Mouse (Mus musculus) ES-Bruce4 (cell line): Measurements from ENCODE around the gene Smap1. TPM values are rescaled to one million over a fixed set of nuclear protein-coding genes. Genes with fewer than 3 reads are reported as not detected.

Source experiments
- H3K27ac ChIP-seq: 2 replicates; pipeline ENCODE4 v1.5.1; 2012; ENCODE audit warnings: low read length, inconsistent platforms; ENCODE audit not compliant: insufficient read depth
- H3K27me3 ChIP-seq: 2 replicates; pipeline ENCODE4 v1.6.1; 2012; ENCODE audit warnings: mild to moderate bottlenecking, low read length, inconsistent platforms; ENCODE audit not compliant: control insufficient read depth, poor library complexity, insufficient read depth, severe bottlenecking
- H3K36me3 ChIP-seq: 2 replicates; pipeline ENCODE4 v1.6.1; 2012; ENCODE audit warnings: inconsistent platforms, mild to moderate bottlenecking, low read length, moderate library complexity; ENCODE audit not compliant: control insufficient read depth, poor library complexity, insufficient read depth, severe bottlenecking
- H3K4me1 ChIP-seq: one replicate; pipeline ENCODE4 v1.8.1; 2011; ENCODE audit warnings: low read length; ENCODE audit not compliant: control insufficient read depth, insufficient read depth
- H3K4me3 ChIP-seq: 2 replicates; pipeline ENCODE4 v1.5.1; 2011; ENCODE audit warnings: low read depth, mild to moderate bottlenecking, low read length
- H3K9ac ChIP-seq: 2 replicates; pipeline ENCODE4 v1.6.1; 2012; ENCODE audit warnings: low read depth, mild to moderate bottlenecking, inconsistent platforms; ENCODE audit not compliant: poor library complexity, severe bottlenecking
- H3K9me3 ChIP-seq: replicated peaks from 2 replicates; pipeline ENCODE4 v1.6.1; 2012; ENCODE audit warnings: mild to moderate bottlenecking, low read length, inconsistent platforms; ENCODE audit not compliant: control insufficient read depth, poor library complexity, insufficient read depth, severe bottlenecking
- CTCF ChIP-seq: IDR thresholded peaks from one replicate; pipeline ENCODE4 v1.8.1; 2011; ENCODE audit warnings: low read depth, low read length
- EP300 ChIP-seq: IDR thresholded peaks from 2 replicates; pipeline ENCODE4 v1.6.1; 2011; ENCODE audit warnings: low read depth, low read length; ENCODE audit not compliant: insufficient read depth
- POLR2A ChIP-seq: IDR thresholded peaks from one replicate; pipeline ENCODE4 v1.8.1; 2011; ENCODE audit warnings: low read length; ENCODE audit not compliant: insufficient read depth
- polyA plus RNA-seq: library from polyadenylated mRNA; stranded (reverse); fragments of >200 nt; gene quantifications from 2 replicates; pipeline ENCODE4 v1.2.4, GENCODE M21; 2011; ENCODE audit warnings: low read depth; ENCODE audit not compliant: missing spikeins, insufficient read depth, insufficient read length

Smap1 gene
- polyA plus RNA-seq, 1 experiment, result 81.4 TPM

GRCm38 (mm10) chr1:23958668-23959414, 36.7 kb upstream of the Smap1 start:
- no peaks in the 10 kb centered on the region for H3K4me1 ChIP-seq
- H3K27ac ChIP-seq, result no peak overlapping the region
- H3K9ac ChIP-seq, result 0 out of 2 replicates have a peak overlapping the region, but pooled peaks have one; percentile 54
- H3K36me3 ChIP-seq, result no peaks in the 10 kb centered on the region
- H3K9me3 ChIP-seq, result no peaks in the 10 kb centered on the region
- no peaks in the 10 kb centered on the region for H3K27me3 ChIP-seq
- TF ChIP-seq CTCF (no peak), POLR2A (no peak), EP300 (no peak)
- H3K4me3 ChIP-seq, result peak overlapping the region; percentile 71

DNA sequence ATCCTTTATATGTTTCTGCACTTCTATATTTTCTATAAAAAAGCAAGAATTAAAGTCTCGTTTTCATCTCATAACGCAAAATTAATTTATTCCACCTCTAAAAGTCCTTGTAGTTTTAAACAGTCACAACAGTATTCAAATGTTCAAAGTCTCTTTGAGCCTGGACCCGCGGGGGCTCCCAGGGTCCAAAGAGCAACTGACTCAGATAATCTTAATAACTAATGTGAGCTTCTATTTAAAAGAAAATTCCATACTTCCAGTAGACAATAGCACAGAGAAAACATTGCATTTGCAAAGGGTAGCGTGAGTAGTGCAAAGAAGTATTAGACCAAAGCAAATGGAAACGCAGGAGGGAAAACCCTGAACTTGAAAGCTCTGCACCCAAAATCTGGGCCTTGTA, 36.0 kb upstream of the Smap1 start:
- Histone ChIP-seq H3K4me1 (no peaks in the 10 kb centered on the region), H3K27ac (no peak overlapping the region), H3K9ac (no peak overlapping the region), H3K4me3 (no peak overlapping the region), H3K27me3 (no peaks in the 10 kb centered on the region), H3K36me3 (no peaks in the 10 kb centered on the region), H3K9me3 (no peaks in the 10 kb centered on the region)
- no peak for TF ChIP-seq CTCF
- no peak for TF ChIP-seq POLR2A
- no peak for TF ChIP-seq EP300

DNA sequence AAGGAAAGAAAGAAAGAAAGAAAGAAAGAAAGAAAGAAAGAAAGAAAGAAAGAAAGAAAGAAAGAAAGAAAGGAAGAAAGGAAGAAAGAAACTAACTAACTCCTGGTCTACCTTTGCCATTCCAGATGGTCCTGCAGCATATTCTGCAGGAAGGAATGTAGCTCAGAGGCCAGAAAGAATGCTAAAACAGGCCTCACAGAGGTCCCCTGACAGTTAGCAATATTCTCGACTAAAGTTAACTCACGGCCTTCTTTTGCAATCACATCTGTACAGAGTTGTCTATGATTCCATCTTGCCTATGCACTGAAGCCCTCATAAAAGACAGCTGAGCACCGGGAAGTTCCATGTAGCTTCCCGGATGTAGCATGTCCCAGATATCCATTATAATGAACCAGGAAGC, 33.4 kb upstream of the Smap1 start:
- Histone ChIP-seq H3K27me3 (no peaks in the 10 kb centered on the region), H3K4me1 (no peaks in the 10 kb centered on the region), H3K27ac (no peak overlapping the region), H3K36me3 (no peaks in the 10 kb centered on the region), H3K9me3 (no peaks in the 10 kb centered on the region), H3K4me3 (no peak overlapping the region), H3K9ac (no peak overlapping the region)
- TF ChIP-seq EP300 (no peak), POLR2A (no peak), CTCF (no peak)

DNA sequence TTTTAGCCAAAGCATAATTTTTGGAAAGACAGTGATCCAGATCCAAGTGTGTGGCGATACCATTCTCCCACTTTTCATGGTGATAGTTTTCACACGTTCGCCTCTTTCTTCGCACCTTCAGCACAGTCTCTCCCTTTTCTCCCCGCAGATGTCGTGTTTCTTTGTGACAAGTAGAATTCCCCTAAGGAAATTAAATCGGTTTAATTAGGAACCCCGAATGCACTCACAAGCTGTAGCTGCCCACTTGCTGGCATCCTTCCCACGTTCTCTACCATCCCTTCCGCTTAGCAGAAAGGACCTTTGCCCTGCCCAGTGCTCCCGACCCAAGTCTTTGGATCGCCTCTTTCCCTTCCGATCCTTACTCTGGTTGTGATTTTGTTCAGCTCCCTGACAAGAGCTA, 31.8 kb upstream of the Smap1 start:
- TF ChIP-seq EP300 (no peak), CTCF (no peak), POLR2A (no peak)
- H3K27ac ChIP-seq, result no peak overlapping the region
- no peaks in the 10 kb centered on the region for H3K27me3 ChIP-seq
- no peak overlapping the region for H3K4me3 ChIP-seq
- no peaks in the 10 kb centered on the region for H3K36me3 ChIP-seq
- H3K9me3 ChIP-seq, result no peaks in the 10 kb centered on the region
- H3K4me1 ChIP-seq, result no peaks in the 10 kb centered on the region
- H3K9ac ChIP-seq, result no peak overlapping the region

- no peaks in the 10 kb centered on the region for H3K9me3 ChIP-seq
- H3K4me3 ChIP-seq, result no peak overlapping the region
- TF ChIP-seq CTCF (no peak), POLR2A (no peak), EP300 (no peak)
- no peak overlapping the region for H3K27ac ChIP-seq
- no peaks in the 10 kb centered on the region for H3K4me1 ChIP-seq
- no peaks in the 10 kb centered on the region for H3K36me3 ChIP-seq
- H3K27me3 ChIP-seq, result no peaks in the 10 kb centered on the region
- H3K9ac ChIP-seq, result no peak overlapping the region
These were observed 26.9 kb upstream of the Smap1 start for GRCm38 (mm10) chr1:23948778-23949699.

GRCm38 (mm10) chr1:23948290-23948689, 26.2 kb upstream of the Smap1 start:
- TF ChIP-seq POLR2A, result no peak
- no peak for TF ChIP-seq EP300
- no peak for TF ChIP-seq CTCF
- no peaks in the 10 kb centered on the region for H3K36me3 ChIP-seq
- H3K27me3 ChIP-seq, result no peaks in the 10 kb centered on the region
- no peak overlapping the region for H3K27ac ChIP-seq
- no peak overlapping the region for H3K9ac ChIP-seq
- no peak overlapping the region for H3K4me3 ChIP-seq
- H3K9me3 ChIP-seq, result no peaks in the 10 kb centered on the region
- no peaks in the 10 kb centered on the region for H3K4me1 ChIP-seq
